17 mouse cellular contexts compared by ENCODE assay signal in the genomic region with DNA sequence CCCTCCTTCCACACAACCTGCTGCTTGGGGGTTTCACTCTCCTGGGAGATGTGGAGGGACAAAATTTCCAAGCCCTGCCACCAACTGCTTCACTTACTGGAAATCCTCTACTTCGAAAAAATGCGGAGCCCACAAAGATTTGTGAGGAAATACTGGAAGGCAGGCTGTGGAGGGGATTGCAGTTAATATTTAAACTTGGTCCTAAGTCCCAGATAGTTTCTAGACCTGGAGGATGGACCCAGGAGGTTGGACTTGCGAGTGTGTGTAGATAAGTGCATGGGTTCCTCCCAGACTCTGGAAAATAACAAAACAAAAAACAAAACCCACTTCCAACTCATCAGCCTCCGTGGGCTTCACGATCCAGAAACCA.
A peak's percentile ranks its signal among the peaks of the same experiment; 100 is the strongest.
DNase-seq lines count a peak whose midpoint lies in the region; ATAC-seq and TF ChIP-seq lines count a peak whose summit lies in the region.
"Had no signal": no experiment of that assay in that cellular context is flagged by ENCODE, and none has a peak within 500 bp of the region (broad histone marks: within the 10 kb centered on the region; RNA-seq: fewer than 3 reads in every experiment).

No protein-coding gene starts in this region.

- no peak for TF ChIP-seq CTCF in intestine, postnatal 0 days (IDR thresholded peaks at IDR 0.05; ENCODE audit: low read depth)
- no peak for TF ChIP-seq CTCF in thymus, adult 2 months (IDR thresholded peaks at IDR 0.05; ENCODE audit: borderline replicate concordance, control insufficient read depth, extremely low read depth, insufficient read depth, low read length, poor library complexity)

- no peaks in the 10 kb centered on the region for H3K9me3 ChIP-seq in liver, embryonic 12.5 days (replicated peaks)
- H3K9me3 ChIP-seq in liver, embryonic 11.5 days (ENCODE audit: control insufficient read depth, low read length): no peaks in the 10 kb centered on the region
- no peaks in the 10 kb centered on the region for H3K9me3 ChIP-seq in intestine, postnatal 0 days (ENCODE audit: control insufficient read depth)
- H3K9me3 ChIP-seq in liver, embryonic 15.5 days (replicated peaks): no peaks in the 10 kb centered on the region
- H3K9me3 ChIP-seq: forebrain, embryonic 13.5 days; limb, embryonic 15.5 days; neural tube, embryonic 13.5 days had no signal

- no peak overlapping the region for H3K9ac ChIP-seq in liver, embryonic 12.5 days
- no peak overlapping the region for H3K9ac ChIP-seq in liver, embryonic 11.5 days (ENCODE audit: low read depth, low read length)
- no peak overlapping the region for H3K9ac ChIP-seq in intestine, postnatal 0 days (ENCODE audit: low read depth, low read length)
- H3K9ac ChIP-seq in liver, embryonic 15.5 days: no peak overlapping the region
- H3K9ac ChIP-seq: forebrain, embryonic 13.5 days; hindbrain, embryonic 14.5 days; limb, embryonic 15.5 days; neural tube, embryonic 13.5 days had no signal

- DNase-seq in kidney, adult 11 months: peak; percentile 22
- no peak for DNase-seq in kidney, postnatal 4 days
- no peak for DNase-seq in liver, embryonic 11.5 days (ENCODE audit: low spot score)
- no peak for DNase-seq in thymus, adult 2 months
- no peak for DNase-seq in embryo, embryonic 9.5 days (ENCODE audit: extremely low spot score)
- DNase-seq: adrenal gland, postnatal 14 days; gastrocnemius, adult 2 months; heart, postnatal 4 days; layer of hippocampus, postnatal 36 days had no signal

- TF ChIP-seq POLR2A in thymus, adult 2 months (IDR thresholded peaks at IDR 0.05; ENCODE audit: control insufficient read depth, extremely low read depth, insufficient read depth, low read length, poor library complexity): no peak

- H3K4me3 ChIP-seq in liver, embryonic 12.5 days: no peak overlapping the region
- H3K4me3 ChIP-seq in liver, embryonic 11.5 days (ENCODE audit: low read depth, low read length): no peak overlapping the region
- H3K4me3 ChIP-seq in intestine, postnatal 0 days (ENCODE audit: low read depth, low read length): no peak overlapping the region
- H3K4me3 ChIP-seq in liver, embryonic 15.5 days (replicated peaks): no peak overlapping the region
- H3K4me3 ChIP-seq in thymus, adult 2 months (ENCODE audit: control insufficient read depth, insufficient read depth, low read length): no peak overlapping the region
- H3K4me3 ChIP-seq: forebrain, embryonic 13.5 days; gastrocnemius, adult 2 months; limb, embryonic 15.5 days; myocyte; neural tube, embryonic 13.5 days had no signal

- no peaks in the 10 kb centered on the region for H3K4me1 ChIP-seq in liver, embryonic 12.5 days
- no peaks in the 10 kb centered on the region for H3K4me1 ChIP-seq in liver, embryonic 11.5 days (replicated peaks; ENCODE audit: control insufficient read depth, insufficient read depth, low read length)
- no peaks in the 10 kb centered on the region for H3K4me1 ChIP-seq in intestine, postnatal 0 days (replicated peaks; ENCODE audit: control insufficient read depth, insufficient read depth, low read length)
- no peaks in the 10 kb centered on the region for H3K4me1 ChIP-seq in liver, embryonic 15.5 days (replicated peaks)
- 0 out of 2 replicates have a peak, but pooled peaks cover 2% of the 10 kb centered on the region for H3K4me1 ChIP-seq in thymus, adult 2 months (replicated peaks; ENCODE audit: control insufficient read depth, insufficient read depth, low read length)
- H3K4me1 ChIP-seq: forebrain, embryonic 13.5 days; limb, embryonic 15.5 days; neural tube, embryonic 13.5 days had no signal

- no peak for ATAC-seq in liver, embryonic 12.5 days
- no peak for ATAC-seq in liver, embryonic 11.5 days (replicated peaks; ENCODE audit: low FRiP score)
- no peak for ATAC-seq in intestine, postnatal 0 days
- ATAC-seq in liver, embryonic 15.5 days (ENCODE audit: insufficient read depth): no peak

- H3K36me3 ChIP-seq in liver, embryonic 12.5 days: no peaks in the 10 kb centered on the region
- H3K36me3 ChIP-seq in liver, embryonic 11.5 days (ENCODE audit: control insufficient read depth, insufficient read depth, low read length): no peaks in the 10 kb centered on the region
- no peaks in the 10 kb centered on the region for H3K36me3 ChIP-seq in intestine, postnatal 0 days (ENCODE audit: control insufficient read depth, insufficient read depth)
- no peaks in the 10 kb centered on the region for H3K36me3 ChIP-seq in liver, embryonic 15.5 days (replicated peaks)
- H3K36me3 ChIP-seq in thymus, adult 2 months (ENCODE audit: control insufficient read depth, insufficient read depth, low read length): no peaks in the 10 kb centered on the region
- H3K36me3 ChIP-seq: limb, embryonic 15.5 days; neural tube, embryonic 13.5 days had no signal

- H3K27me3 ChIP-seq in liver, embryonic 12.5 days (replicated peaks): no peaks in the 10 kb centered on the region
- no peaks in the 10 kb centered on the region for H3K27me3 ChIP-seq in liver, embryonic 11.5 days (replicated peaks; ENCODE audit: control insufficient read depth, insufficient read depth, low read length)
- H3K27me3 ChIP-seq in intestine, postnatal 0 days (replicated peaks; ENCODE audit: control insufficient read depth, insufficient read depth, low read length): no peaks in the 10 kb centered on the region
- H3K27me3 ChIP-seq in liver, embryonic 15.5 days: no peaks in the 10 kb centered on the region
- H3K27me3 ChIP-seq in thymus, adult 2 months (ENCODE audit: control insufficient read depth, insufficient read depth, low read length): no peaks in the 10 kb centered on the region
- H3K27me3 ChIP-seq: forebrain, embryonic 13.5 days; limb, embryonic 15.5 days; neural tube, embryonic 13.5 days had no signal

- H3K4me2 ChIP-seq in liver, embryonic 12.5 days: 0 out of 2 replicates have a peak overlapping the region, but pooled peaks have one; percentile 25
- no peak overlapping the region; the same call in 1 of the 2 replicates for H3K4me2 ChIP-seq in liver, embryonic 11.5 days
- peak overlapping the region; percentile 55 for H3K4me2 ChIP-seq in intestine, postnatal 0 days (replicated peaks; ENCODE audit: low read depth)
- peak overlapping the region; percentile 30; the same call in 1 of the 2 replicates for H3K4me2 ChIP-seq in liver, embryonic 15.5 days
- H3K4me2 ChIP-seq: forebrain, embryonic 13.5 days; limb, embryonic 15.5 days; neural tube, embryonic 13.5 days had no signal

- 42% methylated on average over 5 of the region's 5 CpGs for WGBS in liver, embryonic 12.5 days (ENCODE audit: insufficient replicate concordance)
- WGBS in liver, embryonic 11.5 days: 55% methylated on average over 5 of the region's 5 CpGs
- 37% methylated on average over 5 of the region's 5 CpGs for WGBS in intestine, postnatal 0 days
- WGBS in liver, embryonic 15.5 days (ENCODE audit: insufficient replicate concordance): 41% methylated on average over 5 of the region's 5 CpGs
- 70% methylated on average over 5 of the region's 5 CpGs for WGBS in thymus, adult 2 months

- H3K27ac ChIP-seq in liver, embryonic 12.5 days: no peak overlapping the region
- no peak overlapping the region for H3K27ac ChIP-seq in liver, embryonic 11.5 days (ENCODE audit: low read depth, low read length)
- no peak overlapping the region for H3K27ac ChIP-seq in intestine, postnatal 0 days (ENCODE audit: low read depth, low read length)
- H3K27ac ChIP-seq in liver, embryonic 15.5 days (replicated peaks): no peak overlapping the region
- no peak overlapping the region for H3K27ac ChIP-seq in thymus, adult 2 months (ENCODE audit: control insufficient read depth, insufficient read depth, low read length)
- H3K27ac ChIP-seq: forebrain, embryonic 13.5 days; gastrocnemius, adult 2 months; hindbrain, embryonic 14.5 days; limb, embryonic 15.5 days; neural tube, embryonic 13.5 days had no signal
